Mouse (Mus musculus): ENCODE results near the gene Erg28. TPM values are rescaled to one million over a fixed set of nuclear protein-coding genes. Genes with fewer than 3 reads are reported as not detected.

Erg28 gene
- total and polyA plus RNA-seq, 2 experiments from 2014 or later: 79.8 to 105 TPM

- Histone ChIP-seq H3K9me3 (ENCODE audit: low read length) (no peaks in the 10 kb centered on the region), H3K4me3 (ENCODE audit: low read length) (no peak overlapping the region), H3K27ac (no peak overlapping the region), H3K4me1 (ENCODE audit: insufficient read depth, low read length) (no peaks in the 10 kb centered on the region), H3K4me2 (ENCODE audit: low read depth, low read length) (no peak overlapping the region), H3K36me3 (ENCODE audit: insufficient read depth, low read length) (peaks cover 9% of the 10 kb centered on the region; the same call in 1 of the 2 replicates), H3K27me3 (ENCODE audit: insufficient read depth, low read length) (no peaks in the 10 kb centered on the region), H3K9ac (replicated peaks; ENCODE audit: low read length) (no peak overlapping the region)
- DNase-seq (ENCODE audit: low spot score) (no peak), ATAC-seq (0 out of 2 replicates have a peak, but pooled peaks have one; percentile 40)
- TF ChIP-seq CTCF (IDR thresholded peaks at IDR 0.05; ENCODE audit: low read depth): no peak
- WGBS: 52% methylated on average over 6 of the region's 6 CpGs
Measured at GRCm38 (mm10) chr12:85809726-85810125, 14.6 kb downstream of the Erg28 start.

GRCm38 (mm10) chr12:85800031-85800430, 24.3 kb downstream of the Erg28 start:
- DNase-seq (ENCODE audit: low spot score): peak; percentile 30
- 50% methylated on average over 9 of the region's 9 CpGs for WGBS
- no peak overlapping the region for H3K4me2 ChIP-seq (ENCODE audit: low read depth, low read length)
- H3K27me3 ChIP-seq (ENCODE audit: insufficient read depth, low read length): no peaks in the 10 kb centered on the region
- H3K4me1 ChIP-seq (ENCODE audit: insufficient read depth, low read length): no peaks in the 10 kb centered on the region
- H3K36me3 ChIP-seq (ENCODE audit: insufficient read depth, low read length): no peaks in the 10 kb centered on the region
- H3K9me3 ChIP-seq (ENCODE audit: low read length): no peaks in the 10 kb centered on the region
- H3K27ac ChIP-seq: no peak overlapping the region
- TF ChIP-seq CTCF (IDR thresholded peaks at IDR 0.05; ENCODE audit: low read depth): no peak
- peak; percentile 62; the same call in 1 of the 2 replicates for ATAC-seq
- no peak overlapping the region for H3K9ac ChIP-seq (replicated peaks; ENCODE audit: low read length)
- no peak overlapping the region for H3K4me3 ChIP-seq (ENCODE audit: low read length)

- Histone ChIP-seq H3K4me1 (ENCODE audit: insufficient read depth, low read length) (no peaks in the 10 kb centered on the region), H3K36me3 (ENCODE audit: insufficient read depth, low read length) (no peaks in the 10 kb centered on the region), H3K9ac (replicated peaks; ENCODE audit: low read length) (no peak overlapping the region), H3K27me3 (ENCODE audit: insufficient read depth, low read length) (no peaks in the 10 kb centered on the region), H3K4me3 (ENCODE audit: low read length) (no peak overlapping the region), H3K9me3 (ENCODE audit: low read length) (no peaks in the 10 kb centered on the region), H3K27ac (no peak overlapping the region), H3K4me2 (ENCODE audit: low read depth, low read length) (no peak overlapping the region)
- no peak for TF ChIP-seq CTCF (IDR thresholded peaks at IDR 0.05; ENCODE audit: low read depth)
- WGBS: 87% methylated on average over 1 of the region's 1 CpGs
- DNase-seq (ENCODE audit: low spot score) (no peak), ATAC-seq (no peak)
Measured at GRCm38 (mm10) chr12:85795551-85795950, 28.8 kb downstream of the Erg28 start.

- no peak overlapping the region for H3K4me2 ChIP-seq (ENCODE audit: low read depth, low read length)
Measured at GRCm38 (mm10) chr12:85794094-85794493, 30.3 kb downstream of the Erg28 start.

GRCm38 (mm10) chr12:85792821-85793346, 31.5 kb downstream of the Erg28 start:
- no peaks in the 10 kb centered on the region for H3K4me1 ChIP-seq (ENCODE audit: insufficient read depth, low read length)
- no peaks in the 10 kb centered on the region for H3K36me3 ChIP-seq (ENCODE audit: insufficient read depth, low read length)
- H3K27ac ChIP-seq: no peak overlapping the region
- DNase-seq (ENCODE audit: low spot score): peak; percentile 63
- no peak for ATAC-seq
- TF ChIP-seq CTCF (IDR thresholded peaks at IDR 0.05; ENCODE audit: low read depth): no peak
- H3K27me3 ChIP-seq (ENCODE audit: insufficient read depth, low read length): no peaks in the 10 kb centered on the region
- no peak overlapping the region for H3K9ac ChIP-seq (replicated peaks; ENCODE audit: low read length)
- H3K4me3 ChIP-seq (ENCODE audit: low read length): no peak overlapping the region
- H3K9me3 ChIP-seq (ENCODE audit: low read length): no peaks in the 10 kb centered on the region
- WGBS: 45% methylated on average over 6 of the region's 6 CpGs
- H3K4me2 ChIP-seq (ENCODE audit: low read depth, low read length): no peak overlapping the region

More at GRCm38 (mm10) chr12:85794094-85794493, 30.3 kb downstream of the Erg28 start:
- Histone ChIP-seq H3K9me3 (ENCODE audit: low read length) (no peaks in the 10 kb centered on the region), H3K4me3 (ENCODE audit: low read length) (no peak overlapping the region), H3K9ac (replicated peaks; ENCODE audit: low read length) (no peak overlapping the region), H3K36me3 (ENCODE audit: insufficient read depth, low read length) (no peaks in the 10 kb centered on the region), H3K4me1 (ENCODE audit: insufficient read depth, low read length) (no peaks in the 10 kb centered on the region), H3K27ac (no peak overlapping the region), H3K27me3 (ENCODE audit: insufficient read depth, low read length) (no peaks in the 10 kb centered on the region)
- no peak for DNase-seq (ENCODE audit: low spot score)
- no peak for TF ChIP-seq CTCF (IDR thresholded peaks at IDR 0.05; ENCODE audit: low read depth)
- ATAC-seq: no peak
- 82% methylated on average over 2 of the region's 2 CpGs for WGBS

GRCm38 (mm10) chr12:85792158-85792557, 32.2 kb downstream of the Erg28 start:
- no peak for TF ChIP-seq CTCF (IDR thresholded peaks at IDR 0.05; ENCODE audit: low read depth)
- ATAC-seq (no peak), DNase-seq (ENCODE audit: low spot score) (no peak)
- no peak overlapping the region for H3K4me2 ChIP-seq (ENCODE audit: low read depth, low read length)
- H3K36me3 ChIP-seq (ENCODE audit: insufficient read depth, low read length): no peaks in the 10 kb centered on the region
- H3K4me1 ChIP-seq (ENCODE audit: insufficient read depth, low read length): no peaks in the 10 kb centered on the region
- H3K27ac ChIP-seq: no peak overlapping the region
- H3K27me3 ChIP-seq (ENCODE audit: insufficient read depth, low read length): no peaks in the 10 kb centered on the region
- 73% methylated on average over 4 of the region's 4 CpGs for whole genome bisulfite sequencing
- no peak overlapping the region for H3K9ac ChIP-seq (replicated peaks; ENCODE audit: low read length)
- H3K9me3 ChIP-seq (ENCODE audit: low read length): no peaks in the 10 kb centered on the region
- no peak overlapping the region for H3K4me3 ChIP-seq (ENCODE audit: low read length)

Measured in hindbrain, postnatal 0 days (tissue).